Mouse (Mus musculus) brown adipose tissue, adult 24 weeks (tissue): ENCODE results near the gene Apoc2. TPM values are rescaled to one million over a fixed set of nuclear protein-coding genes. Genes with fewer than 3 reads are reported as not detected.
A peak's percentile ranks its signal among the peaks of the same experiment; 100 is the strongest.

Experiments
- H3K27ac ChIP-seq: fragments of 200-500 bp; replicated peaks from 2 replicates; pipeline ENCODE4 v1.5.1; 2012; ENCODE audit warnings: low read depth, mild to moderate bottlenecking, low read length
- H3K4me1 ChIP-seq: fragments of 200-500 bp; 2 replicates; pipeline ENCODE4 v1.6.1; 2012; ENCODE audit warnings: low read length, mixed read lengths; ENCODE audit not compliant: control insufficient read depth, insufficient read depth, insufficient read length
- H3K4me3 ChIP-seq: fragments of 200-500 bp; 2 replicates; pipeline ENCODE4 v1.5.1; 2012; ENCODE audit warnings: low read depth, mild to moderate bottlenecking, low read length, moderate library complexity; ENCODE audit not compliant: insufficient read depth
- polyA plus RNA-seq: library from polyadenylated mRNA; stranded (reverse); fragments of >200 nt; gene quantifications from 2 replicates; pipeline ENCODE4 v1.2.4, GENCODE M21; 2012; ENCODE audit not compliant: missing spikeins, insufficient read depth, insufficient read length

Gene Apoc2
- polyA plus RNA-seq, 1 experiment, result 1.7 TPM

DNA sequence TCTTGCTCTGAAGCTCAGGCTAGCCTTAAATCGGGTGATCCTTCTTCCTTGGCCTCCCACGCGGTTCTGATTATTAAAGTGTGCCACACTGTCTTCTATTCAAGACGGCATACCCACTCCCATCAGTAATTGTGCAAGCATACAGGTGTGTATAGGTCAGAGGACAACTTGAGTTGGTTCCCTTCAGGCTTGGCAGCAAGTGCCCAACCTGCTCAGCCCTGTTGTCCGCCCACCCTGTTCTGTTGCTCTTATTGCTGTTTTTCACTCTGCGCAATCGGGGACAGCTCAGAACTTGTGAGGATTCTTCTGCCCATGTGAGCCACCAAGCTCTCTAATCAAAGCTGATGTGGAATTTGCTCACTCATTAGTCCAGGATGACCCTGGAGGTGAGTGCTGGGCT, 27.5 kb upstream of the Apoc2 start:
- Histone ChIP-seq H3K4me3 (no peak overlapping the region), H3K4me1 (peaks cover 14% of the 10 kb centered on the region), H3K27ac (no peak overlapping the region)

DNA sequence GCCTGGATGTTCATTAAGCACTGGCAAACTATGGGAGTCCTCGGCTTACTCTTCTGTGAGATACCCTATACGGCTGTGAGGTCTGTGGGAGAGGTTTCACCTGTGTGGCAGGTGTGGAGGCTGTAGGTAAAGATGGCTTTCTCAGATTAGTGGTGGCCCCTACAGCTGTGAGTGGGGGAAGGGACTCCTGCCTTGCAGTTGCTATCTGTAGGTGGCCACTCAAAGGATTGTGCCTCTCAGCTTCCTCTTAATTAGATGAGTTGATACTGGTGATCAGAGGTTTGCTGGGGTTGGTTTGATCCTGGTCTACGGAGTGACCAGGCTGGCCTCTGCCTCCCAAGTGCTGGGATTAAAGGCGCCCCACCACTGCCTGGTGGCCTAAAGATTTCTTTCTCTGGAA, 26.7 kb upstream of the Apoc2 start:
- Histone ChIP-seq H3K4me1 (peaks cover 22% of the 10 kb centered on the region), H3K27ac (no peak overlapping the region), H3K4me3 (no peak overlapping the region)

DNA sequence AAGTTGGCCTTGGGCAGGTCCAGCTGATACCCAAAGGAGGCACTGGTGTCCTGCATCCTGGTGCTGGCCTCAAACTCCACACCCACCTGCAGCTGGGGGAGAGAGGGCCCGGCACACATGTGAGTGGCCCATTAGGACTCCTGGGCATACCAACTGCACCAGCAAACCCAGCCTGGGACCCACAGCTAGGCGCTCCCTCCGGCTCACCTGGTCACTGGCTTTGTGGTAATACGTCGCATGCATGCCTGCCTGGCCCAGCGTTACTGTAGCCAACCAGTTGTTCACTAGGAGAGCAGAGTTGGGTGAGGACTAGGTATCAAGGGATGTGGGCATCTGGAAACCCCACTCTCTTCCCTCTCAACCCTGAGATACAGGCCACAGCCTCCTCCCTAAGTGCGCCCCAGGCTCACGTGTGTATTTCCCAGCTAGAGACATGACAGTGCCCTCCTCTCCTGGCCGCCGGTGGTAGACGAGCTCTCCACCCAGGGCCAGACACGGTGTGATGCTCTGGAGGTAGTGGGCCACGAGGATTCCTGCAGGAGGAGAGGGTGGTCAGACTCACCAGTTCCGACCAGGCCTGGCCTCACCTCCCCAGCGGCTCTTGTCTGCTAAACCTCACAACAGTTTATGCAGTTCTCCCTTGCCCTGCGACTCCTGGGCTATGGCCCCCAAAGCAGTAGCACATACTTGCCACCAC, 25.3 kb upstream of the Apoc2 start:
- Histone ChIP-seq H3K4me3 (no peak overlapping the region), H3K27ac (peak overlapping the region; percentile 77), H3K4me1 (peaks cover 25% of the 10 kb centered on the region)

DNA sequence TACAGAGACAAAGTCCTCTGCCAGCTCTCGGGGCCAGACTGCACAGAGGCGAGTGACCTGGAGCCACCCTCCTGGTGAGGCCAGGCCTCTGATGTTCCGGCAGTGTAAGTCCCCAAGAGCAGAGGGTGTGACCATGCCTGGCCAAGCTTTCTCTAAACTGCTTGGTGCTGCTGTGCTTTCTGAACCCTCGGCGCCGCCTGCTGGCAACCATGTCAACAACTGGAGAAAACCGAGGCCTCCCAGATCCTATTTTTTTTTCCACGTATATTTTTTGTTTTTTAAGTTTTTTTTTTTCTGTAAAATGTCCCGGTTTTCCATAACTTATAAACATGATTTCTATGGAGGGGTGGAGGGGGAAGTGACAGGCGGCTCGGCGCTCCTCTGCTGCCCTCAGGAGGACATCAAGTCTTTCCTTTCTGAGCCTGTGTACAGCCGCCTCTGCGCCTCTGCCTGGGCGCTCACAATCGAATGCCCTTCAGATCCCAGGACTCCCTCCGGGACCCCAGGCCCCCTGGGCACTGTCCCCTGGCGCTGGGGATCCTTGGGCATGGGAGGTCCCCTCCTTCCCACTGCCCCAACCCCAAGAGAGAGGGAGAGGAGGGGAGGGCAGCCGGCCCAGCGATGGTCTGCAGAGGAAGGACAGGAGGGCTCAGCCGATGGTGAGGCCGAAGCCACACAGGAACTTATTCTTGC, 23.5 kb upstream of the Apoc2 start:
- Histone ChIP-seq H3K27ac (peak overlapping the region; percentile 77), H3K4me1 (peaks cover 25% of the 10 kb centered on the region), H3K4me3 (peak overlapping the region; percentile 6; the same call in 1 of the 2 replicates)

DNA sequence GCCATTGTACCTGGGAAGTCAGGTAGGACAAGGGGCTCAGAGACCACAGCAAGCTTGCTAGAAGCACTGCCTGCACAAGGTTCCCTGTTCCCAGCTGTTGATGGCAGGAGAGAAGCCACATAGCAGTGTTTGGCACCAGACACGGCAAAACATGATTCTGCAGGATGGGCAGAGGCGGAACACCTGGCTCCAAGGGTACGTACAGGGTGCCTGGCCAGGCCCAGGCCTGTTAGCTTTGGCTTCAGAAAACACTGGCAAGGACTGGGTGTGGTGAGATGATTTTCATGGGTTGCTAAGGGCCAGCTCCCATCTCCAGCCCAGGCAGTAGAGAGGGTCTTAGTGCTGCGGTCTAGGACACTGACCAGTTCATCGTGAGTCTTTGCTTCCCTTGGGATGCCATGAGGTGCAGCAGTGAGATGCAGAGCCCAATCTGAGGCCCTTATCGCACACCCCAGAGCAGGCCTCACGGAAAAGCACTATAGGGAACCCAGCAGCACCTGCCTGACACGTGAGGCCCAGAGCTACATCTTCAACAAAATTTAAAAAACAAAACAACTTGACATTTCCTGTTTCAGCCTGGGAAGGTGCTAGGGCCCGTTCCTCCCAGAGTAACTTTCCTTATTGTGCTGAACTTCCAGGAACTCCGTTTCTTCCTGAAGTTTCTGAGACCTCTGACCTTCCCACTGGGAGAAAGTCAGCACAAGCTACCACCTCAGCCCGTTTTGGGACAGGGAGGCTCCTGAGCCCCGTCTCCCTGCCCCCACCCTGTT, 22.7 kb upstream of the Apoc2 start:
- Histone ChIP-seq H3K27ac (peak overlapping the region; percentile 77), H3K4me3 (no peak overlapping the region), H3K4me1 (peaks cover 25% of the 10 kb centered on the region)

DNA sequence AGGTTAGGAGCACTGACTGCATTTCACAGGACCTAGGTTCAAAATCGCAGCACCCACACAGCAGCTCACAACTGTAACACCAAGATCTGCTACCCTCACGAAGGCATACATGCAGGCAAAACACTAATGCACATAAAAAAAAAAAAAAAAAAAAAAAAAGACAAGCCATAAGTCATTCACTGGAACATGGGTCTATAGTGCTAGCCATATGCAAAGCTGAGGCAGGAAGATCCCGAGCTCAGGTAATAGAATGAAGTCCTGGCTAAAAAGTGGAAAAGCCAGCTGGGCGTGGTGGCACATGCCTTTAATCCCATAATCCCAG, 22.0 kb upstream of the Apoc2 start:
- no peak overlapping the region for H3K4me3 ChIP-seq
- peak overlapping the region; percentile 90 for H3K27ac ChIP-seq

DNA sequence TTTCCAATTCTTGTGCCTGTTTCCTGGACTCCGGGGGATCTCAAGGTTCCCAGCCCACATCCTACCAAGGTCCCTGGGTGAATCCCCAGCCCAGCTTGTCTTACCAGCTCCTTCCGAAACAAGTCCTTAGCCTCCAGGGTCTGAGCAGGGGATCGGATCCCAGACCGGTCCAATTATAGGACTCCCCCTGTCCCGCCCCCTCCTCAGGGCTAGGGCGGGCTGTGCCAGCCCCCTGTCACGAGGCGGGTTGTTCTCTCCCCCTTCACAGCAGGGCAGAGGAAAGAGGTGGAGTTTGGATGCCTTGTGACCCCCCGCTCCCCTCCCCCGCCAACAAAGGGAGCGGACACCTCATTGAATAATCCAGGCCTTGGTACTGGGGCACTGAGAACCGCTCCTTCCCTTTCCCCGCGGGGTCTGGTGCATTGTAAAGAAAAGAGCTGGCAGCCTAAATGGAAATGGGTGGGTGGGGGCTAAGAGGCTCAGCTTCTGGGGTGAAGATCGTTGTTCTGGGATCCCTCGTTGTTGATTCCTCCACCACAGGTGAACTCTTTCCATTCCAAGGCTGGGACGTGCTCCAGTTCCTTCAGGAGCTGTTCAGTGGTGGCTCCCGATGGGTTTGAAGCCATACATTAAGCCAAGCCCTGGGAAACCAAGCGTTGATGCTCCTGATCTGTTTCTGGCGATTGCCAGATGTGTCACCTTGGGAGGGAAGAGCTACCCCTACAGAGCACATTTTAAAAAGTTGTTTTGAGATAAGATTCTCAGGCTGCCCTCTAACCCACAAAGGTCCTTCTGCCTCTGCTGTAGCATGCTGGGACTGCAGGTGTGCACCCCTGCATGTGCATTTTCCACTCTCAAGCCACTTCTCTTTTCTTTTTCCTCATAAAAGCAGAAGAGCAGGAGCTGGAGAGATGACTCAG, 21.4 kb upstream of the Apoc2 start, which contains the start of gene Apoe:
Apoe (minus strand) TSS at position 282 of the 920 bp plus-strand sequence.
- Histone ChIP-seq H3K4me3 (peak within 1 kb of the TSS; percentile 64), H3K27ac (peak within 1 kb of the TSS; percentile 90), H3K4me1 (peaks cover 33% of the 10 kb centered on the region)

More for the DNA sequence above, 22.0 kb upstream of the Apoc2 start:
- H3K4me1 ChIP-seq, result peaks cover 31% of the 10 kb centered on the region

DNA sequence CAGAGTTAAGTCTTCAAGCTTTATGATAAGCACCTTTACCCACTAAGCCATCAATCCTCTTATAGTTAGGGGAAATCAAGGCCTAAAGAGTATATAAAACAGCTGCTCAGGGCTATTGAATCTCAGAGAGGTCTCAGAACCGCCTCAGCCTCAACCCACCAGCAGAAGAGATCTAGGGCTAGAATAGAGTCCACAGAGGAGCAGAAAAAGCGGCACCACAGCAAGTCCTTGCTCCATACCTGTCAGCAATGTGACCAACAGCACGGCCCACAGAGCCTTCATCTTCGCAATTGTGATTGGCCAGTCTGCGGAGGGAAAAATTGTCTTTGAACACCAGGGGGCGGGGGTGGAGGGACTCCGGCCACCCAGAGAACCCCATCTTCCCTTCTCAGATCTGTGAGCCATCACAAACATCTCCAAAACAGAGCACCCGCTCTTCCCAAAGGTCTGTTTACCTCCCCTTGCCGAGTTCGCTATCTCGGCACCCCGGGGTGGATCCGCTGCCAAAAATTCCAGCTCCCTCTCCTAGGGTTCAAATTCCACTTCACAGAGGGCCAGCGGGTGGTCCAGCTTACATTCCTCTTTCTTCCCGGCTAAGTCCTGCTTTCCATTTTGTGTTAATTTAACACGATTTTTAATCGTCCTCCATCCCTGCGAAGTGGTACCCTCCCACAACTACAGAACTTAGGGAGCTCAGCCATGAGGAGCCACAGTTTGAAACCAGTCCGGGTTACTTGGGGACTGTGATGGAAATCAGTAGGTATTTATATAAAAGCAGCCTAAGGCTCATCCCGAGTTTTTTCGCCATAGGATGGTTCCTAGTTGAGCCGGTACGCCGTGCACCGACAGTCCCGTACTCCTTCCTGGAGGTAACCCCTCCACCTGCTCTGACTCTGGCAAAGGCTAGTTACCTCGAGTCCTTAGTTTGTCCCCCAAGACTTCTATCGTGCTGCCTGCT, 20.5 kb upstream of the Apoc2 start:
- Histone ChIP-seq H3K4me1 (peaks cover 37% of the 10 kb centered on the region), H3K27ac (peak overlapping the region; percentile 90), H3K4me3 (peak overlapping the region; percentile 64)

DNA sequence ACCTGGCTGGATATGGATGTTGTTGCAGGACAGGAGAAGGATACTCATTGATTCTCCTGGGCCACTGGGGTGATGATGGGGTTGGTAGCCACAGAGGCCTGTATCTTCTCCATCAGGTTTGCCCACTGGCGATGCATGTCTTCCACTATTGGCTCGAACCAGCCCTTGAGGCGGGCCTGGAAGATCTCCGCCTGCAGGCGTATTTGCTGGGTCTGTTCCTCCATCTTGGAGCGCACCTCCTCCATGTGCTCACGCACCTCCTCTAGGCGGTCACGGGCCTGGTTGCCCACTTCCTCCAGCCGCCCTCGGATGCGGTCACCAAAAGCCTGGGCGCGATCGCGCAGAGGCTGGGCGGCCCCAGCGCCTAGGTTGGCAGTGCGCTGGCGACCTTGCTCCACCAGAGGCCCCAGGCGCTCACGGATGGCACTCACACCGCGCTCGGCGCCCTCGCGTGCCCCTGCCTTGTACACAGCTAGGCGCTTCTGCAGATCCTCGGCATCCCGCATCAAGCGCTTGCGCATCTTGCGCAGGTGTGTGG, 18.7 kb upstream of the Apoc2 start:
- H3K4me3 ChIP-seq, result no peak overlapping the region
- peaks cover 30% of the 10 kb centered on the region for H3K4me1 ChIP-seq
- H3K27ac ChIP-seq, result no peak overlapping the region

DNA sequence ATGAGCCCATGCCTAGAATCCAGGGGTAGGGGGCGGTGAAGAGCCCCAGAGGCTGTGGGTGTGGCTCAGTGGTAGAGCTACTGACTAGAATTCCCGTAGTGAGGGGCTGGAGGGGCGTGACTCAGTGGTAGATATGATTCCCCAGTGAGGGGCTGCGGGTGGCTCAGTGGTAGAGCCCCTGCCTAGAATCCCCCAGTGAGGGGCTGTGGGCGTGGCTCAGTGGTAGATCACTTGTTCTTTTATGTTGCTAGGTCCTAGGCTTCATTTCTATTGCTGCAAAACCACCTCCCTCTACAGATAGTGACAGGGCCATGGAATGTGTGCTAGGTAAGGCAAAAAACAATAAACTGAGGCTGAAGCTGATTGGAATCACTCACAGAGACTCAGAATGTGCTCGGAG, 18.1 kb upstream of the Apoc2 start:
- peaks cover 29% of the 10 kb centered on the region for H3K4me1 ChIP-seq
- no peak overlapping the region for H3K4me3 ChIP-seq
- 0 out of 2 replicates have a peak overlapping the region, but pooled peaks have one; percentile 1 for H3K27ac ChIP-seq

DNA sequence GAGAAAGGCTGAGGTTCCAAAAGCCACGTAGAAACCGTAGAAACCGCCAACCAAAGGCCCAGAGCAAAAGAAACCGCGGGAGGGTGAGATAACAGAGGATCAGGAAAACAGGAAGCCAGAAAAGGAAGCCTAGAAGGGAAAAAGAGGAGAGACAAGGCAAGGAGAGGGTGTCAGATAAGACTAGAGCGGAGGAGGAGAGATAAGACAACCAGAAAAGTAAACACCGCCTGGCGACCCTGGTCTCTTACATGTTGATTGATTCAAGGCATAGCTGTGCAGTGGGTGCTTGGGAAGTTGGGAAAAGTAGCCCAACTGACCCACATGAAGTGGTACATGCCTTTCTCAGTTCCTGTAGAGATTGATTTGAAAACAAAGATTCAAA, 17.5 kb upstream of the Apoc2 start:
- Histone ChIP-seq H3K4me1 (peaks cover 25% of the 10 kb centered on the region), H3K4me3 (no peak overlapping the region), H3K27ac (peak overlapping the region; percentile 87)

DNA sequence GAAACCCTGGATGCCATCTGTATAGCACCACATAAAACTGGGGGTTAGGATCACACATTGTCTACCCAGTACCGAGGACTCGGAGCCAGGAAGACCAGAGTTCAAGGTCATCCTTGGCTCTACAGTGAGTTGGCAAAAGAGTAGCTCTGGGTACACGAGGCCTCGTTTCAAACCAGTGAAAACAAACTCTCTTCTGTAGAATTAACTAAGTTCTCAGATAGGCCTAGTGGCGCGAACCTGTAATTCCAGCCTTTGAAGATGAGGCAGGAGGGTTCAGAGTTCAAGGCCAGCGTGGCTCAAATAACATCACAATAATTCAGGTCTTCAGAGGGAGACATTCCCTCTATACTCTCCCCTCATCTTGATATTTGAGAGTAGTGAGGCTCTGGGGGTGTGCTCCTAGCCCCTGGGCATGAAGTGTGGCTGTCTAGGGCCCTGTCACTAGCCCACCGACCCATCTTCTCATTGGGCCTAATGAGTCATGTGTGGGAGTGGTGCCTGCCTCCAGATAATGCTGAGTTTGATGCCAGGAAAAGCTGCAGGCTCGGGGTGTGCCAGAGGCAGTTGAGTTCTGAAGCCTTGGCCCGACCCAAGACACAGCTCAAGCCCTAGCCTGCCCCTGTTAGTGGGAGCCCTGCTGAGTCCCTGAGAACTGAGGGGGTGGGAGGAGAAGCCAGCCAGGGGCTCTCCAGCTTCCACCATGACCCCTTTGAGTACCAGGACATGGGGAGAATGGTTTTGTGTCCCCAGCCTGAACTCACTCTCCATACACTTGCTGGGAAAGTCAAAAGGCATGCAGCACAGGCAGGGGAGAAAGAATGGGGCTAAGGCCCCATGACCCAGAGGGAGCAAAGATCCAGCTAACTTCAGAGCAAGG, 16.8 kb upstream of the Apoc2 start:
- H3K27ac ChIP-seq, result peak overlapping the region; percentile 87
- no peak overlapping the region for H3K4me3 ChIP-seq
- peaks cover 19% of the 10 kb centered on the region for H3K4me1 ChIP-seq

DNA sequence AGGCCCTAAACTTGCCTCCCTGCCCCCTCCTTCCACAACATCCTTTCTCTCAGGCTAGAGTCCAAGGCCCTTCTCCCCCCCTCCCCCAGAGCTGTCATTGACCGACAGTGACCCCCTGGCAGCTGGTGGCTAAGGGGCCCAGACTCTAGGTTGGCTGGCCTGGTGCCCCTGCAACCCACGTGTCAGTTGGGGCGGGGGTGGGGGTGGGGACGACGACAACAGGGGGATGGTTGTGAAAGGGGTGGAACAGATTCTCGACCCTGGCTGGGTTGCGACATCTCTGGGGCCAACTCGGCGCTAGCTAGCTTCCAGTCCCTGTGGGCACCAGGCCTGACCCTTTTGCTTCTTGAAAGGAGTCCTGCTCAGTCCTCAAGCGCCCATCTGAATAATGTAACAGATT, 15.7 kb upstream of the Apoc2 start:
- peaks cover 14% of the 10 kb centered on the region for H3K4me1 ChIP-seq
- H3K4me3 ChIP-seq, result no peak overlapping the region
- peak overlapping the region; percentile 87 for H3K27ac ChIP-seq
